Mouse (Mus musculus) olfactory bulb, adult 2 months (tissue): ENCODE data around the gene Slco4c1.

Source experiments
- CTCF ChIP-seq: fragments of 200-500 bp; IDR thresholded peaks from 2 replicates; pipeline ENCODE4 v1.5.1; 2012; ENCODE audit warnings: low read depth, mild to moderate bottlenecking, low read length, moderate library complexity; ENCODE audit not compliant: insufficient read depth
- POLR2A ChIP-seq: fragments of 200-500 bp; IDR thresholded peaks from 2 replicates; pipeline ENCODE4 v1.6.1; 2012; ENCODE audit warnings: mild to moderate bottlenecking, low read depth, low read length, moderate library complexity; ENCODE audit not compliant: insufficient read depth

GRCm38 (mm10) chr1:96917333-96917732 lies 45.4 kb upstream of the Slco4c1 start:
- no peak for TF ChIP-seq CTCF
- no peak for TF ChIP-seq POLR2A
